Mouse (Mus musculus): ENCODE results near the gene Adam10.

Adam10 gene

GRCm38 (mm10) chr9:70678682-70679131, at the start of gene Adam10:
TSS of gene Adam10 (plus strand) at chr9:70678997.
- peak; percentile 99 for DNase-seq

- no peak for DNase-seq
Measured at GRCm38 (mm10) chr9:70629711-70630110, 49.1 kb upstream of the Adam10 start.

GRCm38 (mm10) chr9:70631665-70632064, 47.1 kb upstream of the Adam10 start:
- no peak for DNase-seq

- DNase-seq, result no peak
Measured at GRCm38 (mm10) chr9:70636748-70637147, 42.0 kb upstream of the Adam10 start.

GRCm38 (mm10) chr9:70650260-70650659, 28.5 kb upstream of the Adam10 start:
- DNase-seq, result no peak

- no peak for DNase-seq
Measured at GRCm38 (mm10) chr9:70650994-70651393, 27.8 kb upstream of the Adam10 start.

- DNase-seq, result no peak
Measured at GRCm38 (mm10) chr9:70652221-70652620, 26.6 kb upstream of the Adam10 start.

GRCm38 (mm10) chr9:70653875-70654274, 24.9 kb upstream of the Adam10 start:
- no peak for DNase-seq

- DNase-seq, result no peak
Measured at GRCm38 (mm10) chr9:70654496-70654895, 24.3 kb upstream of the Adam10 start.

GRCm38 (mm10) chr9:70655764-70656129, 23.1 kb upstream of the Adam10 start:
- DNase-seq, result no peak

- DNase-seq, result peak; percentile 76 to 83
Measured at GRCm38 (mm10) chr9:70656130-70657007, 22.4 kb upstream of the Adam10 start, which contains the start of gene Gm10642. TSS of gene Gm10642 (plus strand) at chr9:70656251.

GRCm38 (mm10) chr9:70657013-70657967, 21.5 kb upstream of the Adam10 start, which contains the start of gene Mindy2:
TSS of gene Mindy2 (minus strand) at chr9:70657174.
- DNase-seq, result peak; percentile 99 to 100

- DNase-seq, result no peak
Measured at GRCm38 (mm10) chr9:70658266-70658665, 20.5 kb upstream of the Adam10 start.

GRCm38 (mm10) chr9:70664847-70665246, 13.9 kb upstream of the Adam10 start:
- no peak for DNase-seq

GRCm38 (mm10) chr9:70665372-70666145, 13.2 kb upstream of the Adam10 start:
- DNase-seq, result no peak

GRCm38 (mm10) chr9:70666811-70667210, 12.0 kb upstream of the Adam10 start:
- no peak for DNase-seq

GRCm38 (mm10) chr9:70668048-70668447, 10.7 kb upstream of the Adam10 start:
- peak in 1 of 2 experiments; percentile 13 for DNase-seq

GRCm38 (mm10) chr9:70669197-70669596, 9.6 kb upstream of the Adam10 start:
- no peak for DNase-seq

- no peak for DNase-seq
Measured at GRCm38 (mm10) chr9:70670381-70670780, 8.4 kb upstream of the Adam10 start.

GRCm38 (mm10) chr9:70671278-70671677, 7.5 kb upstream of the Adam10 start:
- peak; percentile 67 to 75 for DNase-seq

- peak; percentile 24 to 33 for DNase-seq
Measured at GRCm38 (mm10) chr9:70671772-70672579, 6.8 kb upstream of the Adam10 start.
